Mouse (Mus musculus) olfactory bulb, adult 2 months (tissue): ENCODE measurements around the gene Wsb2.

Experiments used
- CTCF ChIP-seq: fragments of 200-500 bp; IDR thresholded peaks from 2 replicates; pipeline ENCODE4 v1.5.1; 2012; ENCODE audit warnings: low read depth, mild to moderate bottlenecking, low read length, moderate library complexity; ENCODE audit not compliant: insufficient read depth
- POLR2A ChIP-seq: fragments of 200-500 bp; IDR thresholded peaks from 2 replicates; pipeline ENCODE4 v1.6.1; 2012; ENCODE audit warnings: mild to moderate bottlenecking, low read depth, low read length, moderate library complexity; ENCODE audit not compliant: insufficient read depth

GRCm38 (mm10) chr5:117340081-117340480, 17.0 kb upstream of the Wsb2 start:
- no peak for TF ChIP-seq POLR2A
- no peak for TF ChIP-seq CTCF
